Mouse (Mus musculus) adrenal gland, adult (tissue): Measurements from ENCODE around the gene Itga5.
A peak's percentile ranks its signal among the peaks of the same experiment; 100 is the strongest.

Source experiments
- DNase-seq, 2 experiments: peaks; one replicate each; pipeline ENCODE4 v3.0.0; 2022 to 2023; ENCODE audit warnings: low spot score in 1 of 2; ENCODE audit not compliant: inconsistent age in 2 of 2

Gene Itga5

GRCm38 (mm10) chr15:103341547-103341946 lies 25.0 kb downstream of the Itga5 start:
- no peak for DNase-seq

GRCm38 (mm10) chr15:103340786-103341185 lies 25.8 kb downstream of the Itga5 start:
- DNase-seq = no peak

- peak; percentile 63 to 89 for DNase-seq
Observed at GRCm38 (mm10) chr15:103339961-103340337, 26.6 kb downstream of the Itga5 start, which contains the start of gene Zfp385a. Gene Zfp385a (minus strand): TSS chr15:103340093.

DNA sequence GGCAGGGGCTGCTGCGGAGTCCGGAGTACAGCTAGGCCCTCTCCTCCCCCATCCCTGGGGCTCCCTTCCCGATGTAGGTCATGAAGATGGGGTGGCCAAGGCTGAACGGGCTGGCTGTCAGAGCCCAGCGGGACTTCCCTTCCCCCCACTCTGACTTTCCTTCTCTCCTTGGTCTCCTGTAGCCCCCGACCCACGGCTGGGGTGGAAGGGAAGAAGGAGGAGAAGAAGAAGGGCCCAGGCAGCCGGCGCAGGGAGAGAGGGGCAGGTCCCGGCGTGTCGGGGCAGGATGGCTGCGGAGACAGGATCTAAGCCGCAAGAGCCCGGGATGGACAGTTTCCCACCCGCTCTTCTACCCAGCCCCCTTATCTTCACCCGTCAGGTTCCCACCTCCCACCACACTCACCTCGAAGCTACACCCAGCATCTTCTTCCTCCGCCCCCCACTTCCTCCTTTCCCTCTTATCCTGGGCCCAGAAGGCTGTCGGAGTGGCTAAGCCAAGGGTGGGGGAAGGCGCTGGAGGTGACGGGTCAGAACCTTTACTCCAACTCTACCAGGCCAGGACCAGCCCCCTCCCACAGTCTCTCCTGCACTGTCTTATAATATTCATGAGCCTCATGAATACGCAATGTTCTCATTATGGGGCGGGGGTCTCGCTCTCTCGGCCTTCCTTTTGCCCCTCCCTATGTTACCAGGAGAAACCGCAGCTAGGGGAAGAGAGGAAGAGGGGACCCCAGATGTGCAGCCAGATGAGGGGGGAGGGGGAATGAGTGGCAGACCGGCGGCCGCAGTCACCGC lies 27.2 kb downstream of the Itga5 start:
- peak in 1 of 2 experiments; percentile 74 for DNase-seq

- no peak for DNase-seq
Observed at GRCm38 (mm10) chr15:103338829-103339165, 27.8 kb downstream of the Itga5 start.

DNA sequence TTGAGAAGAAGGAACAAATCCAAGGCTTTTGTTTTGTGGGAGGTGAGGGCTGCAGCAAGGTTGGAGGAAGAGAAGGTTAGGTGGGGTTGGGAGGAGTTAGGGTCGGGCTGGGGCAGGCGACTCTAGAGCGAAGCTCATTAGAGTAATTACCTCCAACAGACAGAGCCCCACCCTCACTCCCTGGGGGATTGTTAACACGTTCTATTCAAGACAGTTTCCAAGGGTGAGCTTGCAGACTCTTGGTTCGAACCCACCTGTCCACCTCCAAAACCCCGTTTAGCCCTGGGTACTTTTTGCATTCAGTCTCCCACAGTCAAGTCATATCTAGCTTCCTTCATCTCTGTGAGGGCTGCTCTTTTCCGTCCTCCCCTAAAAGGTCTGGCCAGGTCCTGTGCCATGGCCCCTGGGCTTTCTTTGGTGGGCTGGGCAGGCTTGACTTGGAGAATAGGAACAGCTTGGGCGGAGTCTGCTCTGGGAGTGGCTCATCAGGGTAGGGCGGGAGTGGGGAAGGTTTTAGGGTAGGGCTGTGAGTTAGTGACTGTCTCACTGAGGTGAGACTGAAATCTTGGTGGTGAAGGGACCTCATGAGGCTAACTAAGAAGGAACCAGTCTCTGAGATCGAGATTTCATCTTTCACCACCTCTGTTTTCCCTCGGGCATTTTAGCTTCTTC lies 29.4 kb downstream of the Itga5 start:
- DNase-seq = no peak

- no peak for DNase-seq
Observed at GRCm38 (mm10) chr15:103335488-103336235, 30.9 kb downstream of the Itga5 start.

- DNase-seq = no peak
Observed at GRCm38 (mm10) chr15:103335040-103335439, 31.5 kb downstream of the Itga5 start.

- DNase-seq = no peak
Observed at GRCm38 (mm10) chr15:103334194-103334593, 32.4 kb downstream of the Itga5 start.

DNA sequence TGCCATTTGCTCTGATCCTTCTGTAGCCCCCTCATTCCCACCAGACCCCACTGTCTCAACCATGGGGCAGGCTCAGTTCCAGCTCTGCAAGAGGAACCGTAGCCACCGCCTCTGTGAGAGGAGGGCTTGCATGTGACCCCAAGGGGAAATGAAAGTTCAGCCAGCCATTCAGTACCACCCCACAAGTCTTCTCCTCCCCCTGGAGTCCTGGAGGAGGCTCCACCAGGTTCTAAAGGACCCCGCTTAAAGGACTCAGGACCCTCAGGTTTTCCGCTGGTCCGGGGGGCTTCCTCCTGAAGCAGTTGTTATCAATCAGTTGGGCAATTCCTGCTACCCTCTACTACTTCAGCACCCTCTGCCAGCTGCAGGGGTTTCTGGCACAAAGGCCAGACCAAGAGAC lies 32.8 kb downstream of the Itga5 start:
- DNase-seq = no peak

DNA sequence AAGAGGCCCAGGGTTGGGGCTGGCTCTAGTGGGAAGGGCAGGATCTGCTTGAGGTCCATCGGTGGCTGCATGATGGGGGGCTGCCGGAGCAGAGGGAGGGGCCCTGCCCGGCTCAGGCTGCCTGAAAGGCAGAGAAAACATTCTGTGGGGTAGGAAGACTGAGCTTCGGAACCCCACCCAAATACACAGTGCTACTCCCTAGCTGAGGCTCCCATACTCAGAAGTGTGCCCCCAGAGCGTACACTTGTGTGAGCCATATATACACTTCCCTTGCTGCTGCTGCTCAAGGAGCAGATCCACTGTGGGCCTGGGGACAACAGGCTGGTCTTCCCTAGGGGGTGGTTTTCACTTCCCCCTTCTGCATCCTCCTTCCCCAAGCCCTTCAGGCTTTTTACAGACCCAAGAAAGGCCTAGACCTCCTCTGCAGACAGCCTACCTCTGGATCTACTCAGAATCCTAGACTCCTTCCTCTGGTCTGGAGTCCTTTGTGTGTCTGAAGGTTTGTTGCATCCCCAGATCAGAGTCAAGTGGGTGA lies 33.4 kb downstream of the Itga5 start:
- no peak for DNase-seq

- DNase-seq = peak; percentile 90 to 96
Observed at GRCm38 (mm10) chr15:103323455-103324247, 42.9 kb downstream of the Itga5 start.

DNA sequence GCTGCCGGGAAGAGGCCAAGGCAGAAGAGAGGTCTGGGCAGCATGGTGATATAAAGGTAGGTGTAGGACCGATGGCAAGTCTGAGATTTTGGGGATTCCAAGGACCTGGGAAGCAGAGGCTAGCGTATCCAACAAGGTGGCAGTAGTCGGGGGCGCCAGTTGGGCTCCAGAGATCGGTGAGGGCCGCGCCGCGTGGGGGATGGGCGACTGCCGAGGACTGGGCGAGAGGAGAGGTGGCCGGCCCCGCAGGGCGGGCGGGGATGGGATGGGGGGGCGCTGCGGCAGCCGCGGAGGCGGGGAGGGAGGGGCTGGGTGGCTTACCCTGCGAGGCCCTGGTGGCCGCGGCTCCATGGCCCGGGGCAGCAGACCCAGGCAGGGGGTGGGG lies 43.5 kb downstream of the Itga5 start:
- no peak for DNase-seq

DNA sequence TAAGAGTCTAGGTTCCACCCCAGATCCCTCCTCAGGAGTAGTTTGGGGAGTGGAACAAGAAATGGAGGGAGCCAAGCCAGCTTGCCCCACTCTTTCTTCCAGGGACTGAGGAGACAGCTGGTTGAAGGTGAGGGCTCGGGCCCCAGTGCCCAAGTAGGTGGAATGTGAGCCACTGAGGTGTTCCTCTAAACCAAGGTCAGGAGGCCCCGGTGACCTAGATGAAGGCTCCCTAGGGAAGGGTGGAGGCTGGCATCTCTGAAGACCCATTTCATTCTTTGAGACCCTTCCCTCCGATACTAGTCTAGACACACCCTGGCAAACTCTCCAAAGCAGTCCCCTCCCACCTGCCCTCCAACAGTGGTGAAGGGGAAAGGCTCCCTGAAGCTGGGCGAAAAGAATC lies 44.2 kb downstream of the Itga5 start:
- DNase-seq = no peak

GRCm38 (mm10) chr15:103321076-103321475 lies 45.5 kb downstream of the Itga5 start:
- DNase-seq = peak in 1 of 2 experiments; percentile 44

GRCm38 (mm10) chr15:103318201-103318816 lies 48.3 kb downstream of the Itga5 start:
- no peak for DNase-seq

- no peak for DNase-seq
Observed at GRCm38 (mm10) chr15:103317731-103318130, 48.8 kb downstream of the Itga5 start.

- no peak for DNase-seq
Observed at GRCm38 (mm10) chr15:103317120-103317519, 49.4 kb downstream of the Itga5 start.

GRCm38 (mm10) chr15:103315979-103316776 lies 50.4 kb downstream of the Itga5 start:
- peak; percentile 31 to 55 for DNase-seq
